Comparison of ENCODE assay signal across 11 mouse cellular contexts in the genomic region with DNA sequence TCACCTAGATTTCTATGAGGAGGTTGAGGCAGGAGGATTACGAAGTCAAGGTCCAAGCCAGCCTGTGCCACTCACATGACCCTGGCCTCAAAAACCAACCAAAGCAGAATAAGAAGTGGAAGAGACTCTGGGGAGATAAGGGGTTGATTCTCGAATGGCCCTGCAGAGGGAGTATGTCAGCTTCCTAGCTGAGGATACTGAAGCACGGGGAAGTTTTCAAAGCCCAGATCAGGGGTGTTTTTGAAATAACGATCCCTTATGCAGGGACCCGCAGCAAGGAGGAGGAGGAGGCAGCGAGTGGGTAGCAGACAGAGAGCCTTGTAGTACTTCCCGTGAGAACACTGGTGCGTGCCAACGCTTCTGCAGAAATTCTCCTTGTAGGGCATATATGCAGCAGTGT.
DNase-seq lines count a peak whose midpoint lies in the region; ATAC-seq lines count a peak whose summit lies in the region.
"Had no signal": no experiment of that assay in that cellular context is flagged by ENCODE, and none has a peak within 500 bp of the region (broad histone marks: within the 10 kb centered on the region; RNA-seq: fewer than 3 reads in every experiment).

No protein-coding gene starts in this region.

- H3K27me3 ChIP-seq in hindbrain, embryonic 11.5 days (ENCODE audit: control insufficient read depth, insufficient read depth, low read length) = no peaks in the 10 kb centered on the region
- no peaks in the 10 kb centered on the region for H3K27me3 ChIP-seq in hindbrain, embryonic 13.5 days
- no peaks in the 10 kb centered on the region for H3K27me3 ChIP-seq in midbrain, embryonic 16.5 days (ENCODE audit: control insufficient read depth, insufficient read depth, low read depth, low read length)

- no peak overlapping the region for H3K27ac ChIP-seq in hindbrain, embryonic 11.5 days (ENCODE audit: low read depth, low read length)
- no peak overlapping the region for H3K27ac ChIP-seq in hindbrain, embryonic 13.5 days
- no peak overlapping the region for H3K27ac ChIP-seq in midbrain, embryonic 16.5 days (ENCODE audit: low read length)

- peak; percentile 39; the same call in 1 of the 2 replicates for ATAC-seq in hindbrain, embryonic 11.5 days (ENCODE audit: low FRiP score)
- ATAC-seq in hindbrain, embryonic 13.5 days (ENCODE audit: low FRiP score) = no peak
- no peak; the same call in 1 of the 2 replicates for ATAC-seq in midbrain, embryonic 16.5 days
- ATAC-seq in cerebellum, adult (ENCODE audit: insufficient number of reproducible peaks, low FRiP score, low TSS enrichment) = no peak

- no peak overlapping the region for H3K9ac ChIP-seq in hindbrain, embryonic 11.5 days (ENCODE audit: low read depth, low read length)
- H3K9ac ChIP-seq in hindbrain, embryonic 13.5 days = no peak overlapping the region
- no peak overlapping the region for H3K9ac ChIP-seq in midbrain, embryonic 16.5 days (ENCODE audit: low read depth, low read length)

- WGBS in hindbrain, embryonic 11.5 days = 39% methylated on average over 9 of the region's 9 CpGs
- WGBS in hindbrain, embryonic 13.5 days = 41% methylated on average over 9 of the region's 9 CpGs
- 23% methylated on average over 9 of the region's 9 CpGs for WGBS in midbrain, embryonic 16.5 days

- no peaks in the 10 kb centered on the region for H3K9me3 ChIP-seq in hindbrain, embryonic 11.5 days (ENCODE audit: control insufficient read depth, low read length)
- H3K9me3 ChIP-seq in hindbrain, embryonic 13.5 days = no peaks in the 10 kb centered on the region
- H3K9me3 ChIP-seq in midbrain, embryonic 16.5 days (replicated peaks; ENCODE audit: control insufficient read depth, low read length, poor library complexity, severe bottlenecking) = no peaks in the 10 kb centered on the region

- peak; percentile 38 for DNase-seq in hindbrain, embryonic 11.5 days (ENCODE audit: low spot score)
- peak; percentile 23 for DNase-seq in NIH3T3 (ENCODE audit: low read depth)
- DNase-seq in embryo, embryonic 11 days = peak; percentile 57
- no peak for DNase-seq in cerebellum, adult 9-10 months
- DNase-seq in ovary, postnatal 10 days (ENCODE audit: low spot score) = no peak
- DNase-seq: gastrocnemius, postnatal 10 days; kidney, postnatal 10 days; lung, adult 2 months had no signal

- no peak overlapping the region for H3K4me3 ChIP-seq in hindbrain, embryonic 11.5 days (ENCODE audit: low read depth, low read length)
- no peak overlapping the region for H3K4me3 ChIP-seq in hindbrain, embryonic 13.5 days
- H3K4me3 ChIP-seq in midbrain, embryonic 16.5 days (ENCODE audit: low read depth, low read length) = no peak overlapping the region

- no peak overlapping the region for H3K4me2 ChIP-seq in hindbrain, embryonic 11.5 days (replicated peaks; ENCODE audit: low read depth, low read length)
- H3K4me2 ChIP-seq in hindbrain, embryonic 13.5 days = no peak overlapping the region
- H3K4me2 ChIP-seq in midbrain, embryonic 16.5 days (ENCODE audit: low read length) = peak overlapping the region; percentile 12; the same call in 1 of the 2 replicates

- H3K36me3 ChIP-seq in hindbrain, embryonic 11.5 days (ENCODE audit: control insufficient read depth, insufficient read depth, low read length) = no peaks in the 10 kb centered on the region
- H3K36me3 ChIP-seq in hindbrain, embryonic 13.5 days = no peaks in the 10 kb centered on the region
- no peaks in the 10 kb centered on the region for H3K36me3 ChIP-seq in midbrain, embryonic 16.5 days (ENCODE audit: control insufficient read depth, insufficient read depth, low read length)

- no peaks in the 10 kb centered on the region for H3K4me1 ChIP-seq in hindbrain, embryonic 11.5 days (replicated peaks; ENCODE audit: control insufficient read depth, insufficient read depth, low read length)
- no peaks in the 10 kb centered on the region for H3K4me1 ChIP-seq in hindbrain, embryonic 13.5 days (replicated peaks)
- H3K4me1 ChIP-seq in midbrain, embryonic 16.5 days (ENCODE audit: control insufficient read depth, insufficient read depth, low read length) = no peaks in the 10 kb centered on the region

Comparison
In these comparisons a context has a peak if more than half of its experiments do, and no peak if none do; other contexts are left out.
1. DNase-seq: peak in hindbrain, embryonic 11.5 days (single experiment), NIH3T3 (single experiment) and embryo, embryonic 11 days (single experiment); none in cerebellum, adult 9-10 months (single experiment) and ovary, postnatal 10 days (single experiment).